Mouse (Mus musculus): ENCODE results near the gene Kcnk10. TPM values are rescaled to one million over a fixed set of nuclear protein-coding genes. Genes with fewer than 3 reads are reported as not detected.

Kcnk10 gene
- total RNA-seq (2023), result 1 to 10 TPM; 5.4 to 5.6 TPM

GRCm38 (mm10) chr12:98577861-98578360 lies at the start of gene Kcnk10:
Gene Kcnk10, minus strand, starts transcription at chr12:98578310.

GRCm38 (mm10) chr12:98627392-98628259 lies 49.5 kb upstream of the Kcnk10 start, which contains the start of gene Spata7:
Gene Spata7, plus strand, starts transcription at chr12:98628157.

Other genes starting within 250 kb of the Kcnk10 start
- gene Spata7, start 49.8 kb upstream of the Kcnk10 start, total RNA-seq (2023), result 10 to 100 TPM; 10.9 to 11.8 TPM
- gene Ptpn21, start 159.1 kb upstream of the Kcnk10 start, total RNA-seq (2023), result 1 to 10 TPM; 4.4 to 6.9 TPM
- 100 to 1,000 TPM in 1 of 2 experiments, 10 to 100 TPM in 1; 100.0 to 104 TPM for gene Zc3h14, start 168.7 kb upstream of the Kcnk10 start, total RNA-seq (2023)

All from B cell, adult 67 days (primary cell).